Mouse (Mus musculus): ENCODE measurements around the gene Otop3.

Gene Otop3

DNA sequence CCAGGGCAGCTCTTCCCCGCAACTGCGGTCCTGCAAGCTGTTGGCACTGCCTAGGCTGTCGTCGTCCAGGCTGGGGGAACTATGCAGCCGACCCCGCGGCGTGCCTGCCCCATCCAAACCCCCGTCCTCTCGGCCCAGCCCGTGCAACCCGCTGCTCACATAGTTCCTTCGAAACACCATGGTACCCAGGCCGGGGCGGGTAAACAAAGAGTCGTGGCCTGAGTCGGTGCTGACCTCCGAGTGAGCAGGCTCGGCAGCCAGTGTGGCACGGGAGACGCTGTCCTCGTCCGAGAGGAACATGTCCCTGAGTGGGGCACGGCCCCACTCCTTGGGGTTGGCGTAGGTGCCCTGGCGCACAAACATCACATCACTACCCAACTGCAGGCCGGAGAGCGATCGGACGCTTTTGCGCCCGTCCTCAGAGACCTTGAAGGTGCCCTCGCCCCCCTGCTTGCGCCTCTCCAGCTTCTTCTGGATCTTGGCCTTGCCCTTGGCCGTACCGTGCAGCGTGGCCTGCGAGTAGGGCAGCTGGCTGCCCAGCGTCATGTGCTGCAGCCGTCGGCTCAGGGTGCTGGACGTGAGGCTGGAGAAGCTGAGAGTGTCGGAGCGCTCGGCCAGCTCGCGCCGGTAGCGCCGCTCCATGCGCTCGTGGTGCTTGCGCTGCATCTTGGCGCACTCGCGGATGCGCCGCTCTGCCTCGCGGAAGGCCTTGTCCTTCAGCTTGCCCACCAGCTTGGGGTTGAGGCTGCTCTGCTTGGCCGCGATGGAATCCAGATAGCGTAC, 16.1 kb upstream of the Otop3 start:
- DNase-seq (ENCODE audit: low spot score in 2 of 2), result no peak

GRCm38 (mm10) chr11:115319704-115320383, 14.7 kb upstream of the Otop3 start:
- DNase-seq (ENCODE audit: low spot score in 2 of 2), result no peak

DNA sequence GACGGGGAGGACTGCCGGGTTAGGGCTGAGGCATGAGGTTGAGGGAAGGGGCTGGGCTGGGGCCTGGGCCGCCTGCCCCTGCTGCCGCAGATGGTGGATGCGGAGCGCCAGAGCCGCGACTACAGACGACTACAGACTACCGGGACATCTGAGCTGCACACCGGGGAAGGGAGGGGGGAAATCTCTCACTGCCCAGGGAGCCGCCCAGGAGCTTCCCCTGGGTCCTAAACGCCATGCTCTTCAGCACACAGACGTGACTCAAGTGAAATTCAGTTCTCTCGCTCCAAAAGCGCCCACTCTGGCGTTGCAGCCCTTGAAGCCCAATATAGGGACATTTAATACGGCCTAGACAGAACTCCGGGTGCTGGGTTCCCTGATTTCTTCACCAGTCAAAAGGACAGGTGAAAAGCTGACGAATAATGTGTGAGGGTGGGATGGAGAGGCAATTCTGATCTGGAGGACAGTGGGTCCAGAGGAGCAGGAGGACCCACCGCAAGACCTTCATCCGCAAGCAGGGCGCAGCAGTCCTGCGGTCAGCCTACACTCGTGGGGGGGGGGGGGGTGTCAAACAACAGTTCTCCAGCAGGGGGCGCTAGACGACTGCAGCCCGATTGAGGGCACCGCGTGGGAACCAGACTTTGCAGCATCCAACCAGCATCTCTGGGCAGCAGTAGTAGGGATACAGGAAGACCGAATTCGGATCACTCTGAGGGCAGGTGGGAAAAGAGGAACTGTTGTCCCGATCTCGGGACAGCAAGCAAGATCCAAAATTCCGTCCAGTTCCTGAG, 12.4 kb upstream of the Otop3 start, which contains the start of gene Ush1g:
Gene Ush1g (minus strand): TSS at position 136 of the 788 bp plus-strand sequence.
- no peak for DNase-seq (ENCODE audit: low spot score in 2 of 2)

DNA sequence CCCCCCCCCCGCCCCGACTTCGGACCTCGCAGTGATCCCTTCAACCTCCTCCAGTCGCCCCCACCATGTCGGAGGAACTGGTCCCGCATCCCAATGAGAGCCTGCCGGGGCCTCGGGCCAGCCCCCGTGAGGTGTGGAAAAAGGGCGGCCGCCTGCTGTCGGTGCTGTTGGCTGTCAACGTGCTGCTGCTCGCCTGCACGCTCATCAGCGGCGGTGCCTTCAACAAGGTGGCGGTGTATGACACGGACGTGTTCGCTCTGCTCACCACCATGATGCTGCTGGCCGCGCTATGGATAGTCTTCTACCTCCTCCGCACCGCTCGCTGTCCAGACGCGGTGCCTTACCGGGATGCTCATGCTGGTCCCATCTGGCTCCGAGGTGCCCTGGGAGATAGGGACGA, 11.2 kb upstream of the Otop3 start:
- no peak for DNase-seq (ENCODE audit: low spot score in 2 of 2)

DNA sequence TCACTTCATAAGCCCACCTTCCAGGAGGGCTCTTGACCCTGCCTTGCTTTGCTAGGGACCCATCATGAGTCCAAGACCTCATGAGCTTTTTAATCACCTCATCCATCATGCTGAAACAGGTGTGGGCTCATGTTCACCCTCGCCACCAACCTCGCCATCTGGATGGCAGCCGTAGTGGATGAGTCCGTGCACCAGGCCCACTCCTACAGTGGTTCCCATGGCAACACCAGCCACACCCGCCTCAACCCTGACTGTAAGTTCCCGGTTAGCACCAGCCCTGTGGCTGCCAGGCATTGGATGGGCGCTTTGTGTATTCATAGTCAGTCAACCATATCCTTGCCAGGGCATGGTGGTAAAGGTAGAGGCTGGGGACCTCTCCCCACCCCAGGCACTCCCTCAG, 7.8 kb upstream of the Otop3 start:
- peak in 1 of 2 experiments; percentile 41 for DNase-seq (ENCODE audit: low spot score in 2 of 2)

DNA sequence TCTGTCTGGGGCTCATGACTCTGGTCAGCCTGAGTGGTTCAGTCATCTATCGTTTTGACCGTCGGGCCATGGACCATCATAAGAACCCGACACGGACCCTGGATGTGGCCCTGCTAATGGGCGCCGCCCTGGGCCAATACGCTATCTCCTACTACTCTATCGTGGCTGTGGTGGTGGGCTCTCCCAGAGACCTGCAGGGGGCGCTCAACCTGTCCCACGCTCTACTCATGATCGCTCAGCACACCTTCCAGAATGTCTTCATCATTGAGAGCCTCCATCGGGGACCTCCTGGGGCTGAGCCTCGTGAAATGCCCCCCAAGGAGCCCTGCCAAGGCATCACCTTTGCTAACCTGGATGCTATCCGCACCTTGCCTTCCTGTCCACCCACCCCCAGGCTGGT, 5.2 kb upstream of the Otop3 start:
- DNase-seq (ENCODE audit: low spot score in 2 of 2), result no peak

- DNase-seq (ENCODE audit: low spot score in 2 of 2), result no peak
Observed at GRCm38 (mm10) chr11:115335223-115335622, 692 bp downstream of the Otop3 start.

- no peak for DNase-seq (ENCODE audit: low spot score in 2 of 2)
Observed at GRCm38 (mm10) chr11:115336115-115336514, 1.6 kb downstream of the Otop3 start.

DNA sequence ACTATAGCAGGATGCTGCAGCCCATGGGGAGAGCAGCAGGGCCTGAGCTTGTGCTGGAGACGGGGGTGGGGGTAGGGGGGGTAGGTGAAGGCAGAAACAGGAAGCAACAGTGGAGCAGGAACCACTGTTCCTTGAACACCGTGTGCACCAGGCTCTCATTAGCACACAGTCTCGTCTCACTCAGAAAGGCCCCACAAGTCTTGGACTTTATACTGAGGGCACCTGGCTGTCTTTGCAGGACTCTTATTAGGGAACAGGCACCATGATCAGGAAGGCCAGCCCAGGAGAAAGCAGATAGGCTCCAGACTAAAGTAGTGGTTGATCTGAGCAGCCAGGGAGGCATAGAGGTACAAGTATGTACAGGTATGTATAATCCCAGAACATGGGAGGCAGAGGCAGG, 2.8 kb downstream of the Otop3 start:
- no peak for DNase-seq (ENCODE audit: low spot score in 2 of 2)

GRCm38 (mm10) chr11:115337826-115338225, 3.3 kb downstream of the Otop3 start:
- DNase-seq (ENCODE audit: low spot score in 2 of 2), result no peak

- no peak for DNase-seq (ENCODE audit: low spot score in 2 of 2)
Observed at GRCm38 (mm10) chr11:115341246-115341645, 6.7 kb downstream of the Otop3 start.

DNA sequence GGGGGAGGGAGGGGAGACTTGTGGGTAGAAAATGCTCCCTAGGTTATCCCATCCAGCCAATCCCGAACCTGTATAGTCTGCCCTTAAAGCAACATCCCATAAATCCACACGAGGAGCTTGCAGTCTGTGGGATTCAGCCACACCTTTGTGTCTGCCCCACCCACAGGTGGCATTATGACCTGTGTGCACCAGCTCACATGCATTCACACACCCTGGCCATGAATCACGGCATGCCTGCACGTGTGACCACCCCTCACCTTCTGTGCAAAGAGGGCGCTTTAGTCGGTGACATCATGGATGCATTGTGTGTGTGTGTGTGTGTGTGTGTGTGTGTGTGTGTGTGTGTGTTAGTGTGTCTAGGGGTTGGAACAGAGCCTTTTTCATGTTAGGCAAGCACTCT, 7.3 kb downstream of the Otop3 start:
- no peak for DNase-seq (ENCODE audit: low spot score in 2 of 2)

- no peak for DNase-seq (ENCODE audit: low spot score in 2 of 2)
Observed at GRCm38 (mm10) chr11:115344967-115345366, 10.4 kb downstream of the Otop3 start.

DNA sequence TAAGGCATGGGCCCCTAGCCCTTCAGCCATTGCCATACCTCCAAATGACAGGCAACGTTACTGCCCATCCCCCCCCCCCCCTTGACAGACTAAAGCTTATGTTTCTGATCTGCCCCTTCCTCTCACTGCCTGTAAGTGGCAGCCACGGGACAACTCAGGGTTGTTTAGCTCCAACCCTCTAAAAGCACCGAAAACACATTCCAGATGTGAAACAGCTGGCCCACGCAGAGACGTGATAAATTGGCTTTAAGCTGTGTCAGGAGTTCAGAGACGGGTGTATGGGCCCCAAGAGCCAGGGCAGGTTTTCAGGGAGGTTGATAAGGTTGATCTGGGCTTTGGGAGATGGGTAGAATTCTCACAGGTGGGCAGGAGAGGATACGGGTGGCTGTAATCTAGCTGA, 11.0 kb downstream of the Otop3 start:
- no peak for DNase-seq (ENCODE audit: low spot score in 2 of 2)

DNA sequence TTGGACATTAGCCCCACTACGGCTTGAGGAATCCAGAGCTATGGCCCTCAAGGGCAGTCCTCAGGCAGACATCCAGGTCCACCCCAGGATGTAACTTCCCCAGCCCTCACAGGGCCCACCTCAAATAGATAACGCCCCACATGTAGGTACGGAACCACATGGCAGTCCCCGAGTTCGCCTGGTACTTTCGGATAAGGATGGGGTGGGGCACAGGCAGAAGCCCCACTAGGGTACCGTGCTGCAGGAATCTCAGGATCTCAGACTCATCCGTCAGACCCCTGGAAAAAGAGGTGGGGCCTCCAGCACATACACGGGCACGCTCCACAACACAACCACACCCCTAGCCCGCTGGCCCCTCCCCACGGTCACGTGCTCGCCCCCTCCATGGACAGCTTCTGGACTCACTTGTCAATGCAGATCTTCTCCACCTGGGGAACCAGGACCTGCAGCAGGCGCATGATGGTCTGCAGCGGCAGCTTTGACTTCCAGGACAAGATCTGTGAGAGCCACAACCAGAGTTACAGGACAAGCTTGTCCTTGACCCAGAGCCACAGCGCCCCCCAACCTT, 14.2 kb downstream of the Otop3 start:
- no peak for DNase-seq (ENCODE audit: low spot score in 2 of 2)

DNA sequence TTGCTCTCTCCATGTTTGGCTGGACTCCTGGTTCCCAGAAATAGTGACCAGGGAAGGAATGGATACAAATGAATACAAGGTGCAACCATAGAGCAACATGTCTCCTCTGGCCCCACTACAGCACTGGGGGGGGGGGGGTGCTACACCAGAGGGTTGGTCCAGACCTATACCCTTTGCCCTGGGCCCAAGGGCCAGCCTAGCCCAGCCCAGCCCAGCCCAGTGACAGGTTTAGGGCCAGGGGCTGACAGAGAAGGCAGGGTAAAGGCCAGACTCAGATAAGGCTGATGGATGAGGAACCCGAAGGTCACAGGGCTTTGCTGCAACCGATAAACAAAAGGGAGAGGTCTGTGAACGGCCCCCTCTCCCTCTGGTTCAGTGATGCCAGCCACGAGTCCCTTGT, 15.4 kb downstream of the Otop3 start:
- DNase-seq (ENCODE audit: low spot score in 2 of 2), result no peak

DNA sequence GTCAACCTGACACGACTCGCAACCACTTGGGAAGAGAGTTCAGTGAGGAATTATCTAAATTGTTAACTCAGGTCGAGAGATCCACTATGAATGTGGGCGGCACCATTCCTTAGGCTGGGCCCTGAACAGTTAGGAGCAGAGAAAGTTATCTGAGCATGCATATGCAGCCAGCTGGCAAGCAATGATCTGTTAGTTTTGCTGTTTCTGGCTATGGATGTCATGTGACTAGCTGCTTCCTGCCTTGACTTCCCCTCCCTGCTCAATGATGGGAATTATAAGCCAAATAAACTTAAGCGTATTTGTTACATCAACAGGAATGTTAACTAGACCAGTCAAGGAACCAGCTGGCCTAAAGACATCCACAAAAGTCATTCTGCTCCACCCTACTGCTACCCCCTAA, 18.8 kb downstream of the Otop3 start:
- no peak for DNase-seq (ENCODE audit: low spot score in 2 of 2)

DNA sequence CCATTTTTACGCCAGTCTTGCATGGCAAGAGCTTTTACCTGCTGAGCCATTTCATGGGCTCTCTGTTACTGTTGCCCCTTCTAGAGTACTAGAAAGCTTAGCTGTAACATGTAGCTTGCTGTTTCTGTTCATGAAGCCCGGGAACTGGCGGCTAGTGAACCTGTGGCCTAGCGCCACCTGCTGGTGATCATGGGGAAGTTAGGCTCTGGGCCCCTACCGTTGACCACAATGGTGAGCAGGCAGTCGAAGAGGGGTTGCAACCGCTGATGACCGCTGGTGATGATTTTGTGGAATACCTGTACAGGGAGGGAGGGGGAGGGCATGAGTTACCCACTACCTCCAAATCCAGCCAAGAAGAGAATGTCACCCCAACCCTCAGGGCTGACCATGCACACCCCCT, 19.7 kb downstream of the Otop3 start:
- DNase-seq (ENCODE audit: low spot score in 2 of 2), result no peak

- DNase-seq (ENCODE audit: low spot score in 2 of 2), result peak; percentile 53 to 66
Observed at GRCm38 (mm10) chr11:115358468-115358867, 23.9 kb downstream of the Otop3 start.

- no peak for DNase-seq (ENCODE audit: low spot score in 2 of 2)
Observed at GRCm38 (mm10) chr11:115359293-115359692, 24.8 kb downstream of the Otop3 start.

DNA sequence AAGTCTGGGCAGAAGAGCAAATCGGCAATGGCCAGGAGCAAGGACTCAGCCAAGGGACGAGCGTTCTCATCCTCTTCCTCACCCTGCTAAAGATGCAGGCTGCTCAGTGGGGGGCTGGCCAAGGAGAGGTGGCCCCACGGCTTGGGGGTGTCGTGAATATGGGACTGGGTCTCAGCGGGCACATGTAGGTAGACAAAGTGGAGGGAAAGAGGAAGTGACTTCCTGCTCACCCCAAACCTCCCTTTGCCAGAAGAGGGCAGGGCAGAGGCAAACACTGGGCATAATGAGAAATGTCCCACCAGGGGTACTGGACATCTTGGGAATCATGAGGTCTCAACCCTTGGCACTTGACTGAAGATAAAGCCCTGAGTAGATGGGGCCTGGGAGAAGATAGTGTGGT, 25.2 kb downstream of the Otop3 start:
- DNase-seq (ENCODE audit: low spot score in 2 of 2), result no peak

DNA sequence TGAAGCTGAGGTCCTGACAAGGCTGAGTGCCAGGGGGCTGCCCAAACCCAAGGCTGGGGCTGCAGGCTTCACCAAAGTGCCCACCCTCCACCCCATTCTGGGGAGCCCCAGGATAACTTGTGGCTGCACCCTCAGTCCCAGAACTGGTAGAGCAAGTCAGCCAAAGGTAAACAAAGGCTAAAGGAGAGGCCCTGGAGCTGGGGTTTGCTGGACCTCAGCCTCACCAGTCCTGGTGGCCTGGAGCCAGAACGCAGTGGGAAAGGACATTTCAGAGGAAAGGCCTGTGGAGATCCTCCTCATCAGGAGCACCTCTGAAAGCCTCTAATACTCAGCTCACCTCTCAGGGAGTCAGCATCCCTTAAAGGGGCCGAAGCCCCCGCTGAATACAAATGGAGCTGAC, 29.6 kb downstream of the Otop3 start:
- DNase-seq (ENCODE audit: low spot score in 2 of 2), result no peak
